Mouse (Mus musculus) left cerebral cortex, postnatal 25 days (tissue): ENCODE data around the gene Kri1. TPM values are rescaled to one million over a fixed set of nuclear protein-coding genes. Genes with fewer than 3 reads are reported as not detected.
A peak's percentile ranks its signal among the peaks of the same experiment; 100 is the strongest.
"Not testable (repeated sequence)": the region's sequence is repeated elsewhere in the genome, so short reads cannot be mapped to it uniquely, and the experiment has no call there.

Experiments
- DNase-seq, 2 experiments: peaks; one replicate each; pipeline ENCODE4 v3.0.0; 2022; ENCODE audit warnings: low spot score in 2 of 2, mixed read lengths in 1 of 2
- intact Hi-C: fragments of 180-260 bp; cut with DNase I; formaldehyde crosslinking; loops from one replicate; pipeline ENCODE4 v1.15.1; 2025
- total RNA-seq, 2 experiments: library from RNA; stranded (reverse); gene quantifications; 2 replicates each; pipeline ENCODE4 v1.2.3; 2021

Gene Kri1
- total RNA-seq, 2 experiments from 2014 or later = 34.6 to 35.7 TPM

DNA sequence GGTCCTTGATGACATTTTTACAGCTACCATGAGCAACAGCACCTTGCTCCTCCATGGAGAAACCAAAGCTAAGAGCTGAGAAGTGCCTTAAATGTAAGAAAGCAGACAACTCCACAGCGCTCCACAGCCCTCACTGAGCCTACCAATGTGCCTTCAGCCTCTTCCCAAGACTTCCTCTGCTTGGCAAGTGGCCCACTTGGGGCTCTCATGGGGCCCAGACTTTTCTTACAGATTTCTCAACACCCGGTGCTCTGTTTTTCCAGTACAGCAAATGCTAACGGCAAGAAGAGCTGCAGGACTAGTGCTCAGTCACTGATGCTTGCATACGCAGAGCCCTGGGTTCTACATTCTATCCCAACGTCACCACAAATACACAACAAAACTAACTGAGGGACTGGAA, 10.0 kb downstream of the Kri1 start:
- intact Hi-C loops = no loop called here
- no peak for DNase-seq

DNA sequence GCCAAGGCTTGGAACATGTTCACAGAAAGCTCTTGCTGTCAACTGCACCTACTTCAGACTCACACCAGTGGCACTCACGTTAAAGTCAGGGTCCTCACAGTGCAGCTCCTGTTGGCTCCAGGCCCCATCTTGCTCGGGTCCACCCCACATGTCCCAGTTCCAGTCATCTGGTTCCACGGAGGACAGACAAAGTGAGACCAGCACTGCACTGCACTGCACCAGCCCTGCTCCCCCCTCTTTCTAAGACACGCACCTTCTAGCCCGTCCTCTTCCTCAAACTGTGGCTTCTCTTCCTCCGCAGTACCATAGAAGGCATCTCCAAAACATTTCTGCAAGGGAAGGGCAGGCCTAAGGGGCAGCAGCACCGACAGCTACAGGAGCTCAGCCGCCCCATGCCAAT, 11.5 kb downstream of the Kri1 start:
- DNase-seq = no peak

DNA sequence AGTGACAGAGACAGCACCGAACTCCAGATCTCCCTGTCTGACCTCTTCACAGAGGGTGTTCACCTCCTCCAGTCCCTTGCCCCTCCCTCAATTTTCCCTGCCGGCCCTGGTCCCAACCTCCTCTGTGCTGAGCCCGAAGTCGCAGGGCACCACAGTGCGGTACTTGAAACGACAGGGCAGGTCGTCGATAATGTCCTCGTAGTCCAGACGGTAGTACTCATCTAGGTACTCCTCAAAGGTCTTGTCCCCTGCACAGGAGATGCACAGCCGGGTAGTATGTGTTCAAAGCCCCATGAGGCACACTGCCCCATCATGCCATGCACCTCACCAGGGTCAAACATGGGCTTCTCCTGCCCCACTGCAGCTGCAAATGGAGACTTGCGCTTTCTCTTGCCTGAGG, 12.0 kb downstream of the Kri1 start:
- no peak for DNase-seq
- intact Hi-C loops = no loop called here

More for the DNA sequence above, 11.5 kb downstream of the Kri1 start:
- intact Hi-C loops = no loop called here

DNA sequence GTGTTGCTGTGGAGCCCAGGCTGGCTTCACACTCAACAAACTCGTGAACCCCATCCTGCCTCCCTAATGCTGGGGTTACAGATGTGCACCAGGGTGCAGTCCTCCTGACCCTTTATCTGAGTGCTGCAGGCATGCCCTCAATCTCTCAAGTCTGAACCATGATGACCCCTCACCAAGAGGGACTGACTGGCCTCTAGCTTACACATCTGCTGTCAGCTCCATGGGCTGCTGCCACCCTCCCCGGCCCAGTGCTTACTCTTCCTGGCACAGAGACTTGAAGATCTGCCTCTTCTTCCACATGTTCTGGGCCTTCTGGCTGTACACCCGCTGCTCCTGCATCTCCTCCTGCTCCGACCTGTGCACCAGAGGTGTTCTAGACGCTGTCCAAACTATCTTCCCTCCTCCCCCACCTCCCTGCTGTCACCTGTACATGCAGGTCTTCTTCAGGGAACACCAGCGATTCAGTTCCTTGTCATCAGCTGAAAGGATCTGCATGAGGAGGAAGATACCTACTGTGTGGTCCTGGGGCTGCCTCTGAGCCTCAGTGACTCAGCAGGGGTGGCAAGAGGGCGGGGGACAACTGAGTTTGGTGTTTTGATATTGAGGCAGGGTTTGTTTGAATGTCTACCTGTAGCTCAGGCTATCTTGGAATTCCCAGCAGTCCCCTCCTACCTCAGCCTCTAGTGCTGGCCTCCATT, 12.6 kb downstream of the Kri1 start:
- DNase-seq = no peak
- intact Hi-C loops = no loop called here

DNA sequence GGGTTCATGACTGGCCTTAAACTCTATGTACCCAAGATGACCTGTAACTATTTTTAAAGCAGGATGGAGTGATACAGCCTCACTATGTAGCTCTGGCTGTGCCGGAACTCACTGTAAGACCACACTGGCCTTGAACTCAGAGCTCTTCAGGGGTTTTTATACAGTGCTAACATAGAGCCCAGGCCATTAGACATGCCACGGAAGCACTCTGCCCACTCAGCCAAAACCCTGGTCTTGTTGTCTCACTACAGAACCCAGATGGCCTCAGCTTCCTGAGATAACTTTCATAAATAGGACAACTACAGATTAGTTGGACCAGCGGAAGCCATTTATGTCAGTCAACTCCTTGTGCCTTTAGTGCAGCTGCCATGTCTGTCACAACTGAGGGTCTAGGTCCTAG, 13.4 kb downstream of the Kri1 start:
- intact Hi-C loops = no loop called here
- DNase-seq = no peak

DNA sequence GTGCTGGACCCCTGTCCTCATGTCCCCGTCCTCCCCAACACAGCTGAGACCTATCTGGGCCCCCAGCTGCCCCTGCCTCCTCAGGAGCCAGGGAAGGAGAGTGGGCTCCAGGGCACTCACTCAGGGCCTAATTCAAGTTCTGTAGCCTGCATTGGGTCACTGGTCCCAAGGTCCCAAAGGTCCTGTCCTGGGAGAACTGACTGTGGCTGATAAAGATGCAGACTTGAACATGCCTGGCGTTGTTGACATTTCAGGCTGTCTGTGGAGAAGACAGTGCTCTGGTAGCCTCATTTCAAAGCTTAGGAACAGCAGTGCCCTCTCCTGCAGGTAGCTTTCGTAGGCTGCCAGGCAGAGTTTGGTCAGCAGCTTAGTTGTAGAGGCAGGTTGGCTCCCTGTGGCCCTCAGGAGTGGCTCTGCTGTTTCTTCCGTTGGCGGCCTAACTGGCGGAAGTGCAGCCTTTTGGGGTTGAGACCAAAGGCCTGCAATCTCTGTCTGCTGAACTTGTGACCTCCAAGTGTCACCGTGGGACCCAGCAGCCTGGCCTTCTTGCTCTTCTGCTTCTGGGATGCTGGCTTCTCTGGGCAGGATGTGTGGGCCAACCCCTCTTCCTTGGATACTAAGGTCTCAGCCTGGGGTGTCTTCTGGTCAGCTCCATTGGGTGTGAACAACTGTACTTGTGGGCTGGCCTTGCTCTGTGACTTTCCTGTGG, 14.1 kb downstream of the Kri1 start:
- intact Hi-C loops = no loop called here
- DNase-seq = no peak

DNA sequence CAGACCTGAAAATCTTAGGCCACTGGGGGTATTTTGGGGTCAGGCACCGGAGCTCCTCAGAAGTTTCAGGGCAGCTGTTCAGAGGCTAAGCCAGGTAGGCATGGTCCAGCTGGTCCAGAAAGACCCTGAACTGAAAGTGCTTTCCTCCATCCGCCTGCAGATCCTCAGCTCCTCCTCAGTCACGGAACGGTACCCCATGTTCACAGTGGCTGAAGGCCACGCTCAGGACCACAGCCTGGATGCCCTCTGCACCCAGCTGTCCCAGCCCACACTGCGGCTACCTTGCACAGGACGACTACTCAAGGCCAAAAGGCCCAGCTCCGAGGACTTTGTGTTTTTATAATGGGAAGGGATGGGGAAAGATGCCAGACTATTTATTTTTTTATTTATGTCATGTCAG, 14.7 kb downstream of the Kri1 start:
- DNase-seq = no peak
- intact Hi-C loops = no loop called here

DNA sequence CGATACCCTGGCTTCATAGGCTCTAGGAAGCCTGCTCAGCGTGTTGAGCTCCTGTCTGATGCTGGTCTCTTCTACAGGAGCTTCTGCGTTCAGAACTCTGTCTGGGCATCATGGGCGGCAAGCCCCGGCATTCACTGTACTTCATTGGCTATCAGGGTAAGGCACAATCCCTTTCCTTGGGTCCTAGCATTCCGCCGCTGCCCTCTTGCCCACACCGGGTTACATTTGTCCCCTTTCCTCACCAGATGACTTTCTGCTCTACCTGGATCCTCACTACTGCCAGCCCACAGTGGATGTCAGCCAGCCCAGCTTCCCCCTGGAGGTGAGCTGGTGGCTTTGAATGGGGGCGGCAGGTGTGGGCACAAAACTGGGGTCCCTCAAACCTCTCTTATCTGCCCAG, 15.4 kb downstream of the Kri1 start:
- intact Hi-C loops = no loop called here
- no peak for DNase-seq

DNA sequence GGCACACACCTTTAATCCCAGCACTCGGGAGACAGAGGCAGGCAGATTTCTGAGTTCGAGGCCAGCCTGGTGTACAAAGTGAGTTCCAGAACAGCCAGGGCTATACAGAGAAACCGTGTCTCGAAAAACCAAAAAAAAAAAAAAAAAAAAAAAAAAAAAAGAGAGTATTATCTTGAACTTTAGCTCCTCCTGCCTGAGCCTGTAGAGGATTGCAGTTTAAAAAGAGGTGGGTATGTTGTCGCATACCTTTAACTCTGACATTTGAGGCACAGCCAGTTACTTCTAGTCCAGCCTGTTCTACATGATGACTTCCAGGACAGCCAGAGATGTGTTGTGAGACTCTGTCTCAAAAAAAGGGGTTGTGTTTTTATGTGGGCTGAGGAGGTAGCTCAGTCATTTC, 18.2 kb downstream of the Kri1 start:
- intact Hi-C loops, DNase-seq: not testable (repeated sequence)

DNA sequence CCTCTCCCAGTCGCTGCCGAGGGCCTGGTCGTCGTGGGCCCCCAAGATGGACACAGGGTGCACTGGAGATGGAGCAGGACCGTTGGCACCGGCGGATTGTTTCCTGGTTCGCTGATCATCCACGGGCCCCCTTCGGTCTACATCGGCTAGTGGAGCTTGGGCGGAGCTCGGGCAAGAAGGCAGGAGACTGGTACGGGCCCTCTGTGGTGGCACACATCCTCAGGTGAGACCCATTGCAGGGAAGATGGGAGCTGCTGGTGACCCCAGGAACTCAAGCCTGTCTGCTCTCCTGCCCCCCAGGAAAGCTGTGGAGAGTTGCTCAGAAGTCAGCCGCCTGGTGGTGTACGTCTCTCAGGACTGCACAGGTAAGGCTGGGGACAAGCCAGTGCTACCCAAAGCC, 19.5 kb downstream of the Kri1 start:
- intact Hi-C loops = no loop called here
- no peak for DNase-seq

DNA sequence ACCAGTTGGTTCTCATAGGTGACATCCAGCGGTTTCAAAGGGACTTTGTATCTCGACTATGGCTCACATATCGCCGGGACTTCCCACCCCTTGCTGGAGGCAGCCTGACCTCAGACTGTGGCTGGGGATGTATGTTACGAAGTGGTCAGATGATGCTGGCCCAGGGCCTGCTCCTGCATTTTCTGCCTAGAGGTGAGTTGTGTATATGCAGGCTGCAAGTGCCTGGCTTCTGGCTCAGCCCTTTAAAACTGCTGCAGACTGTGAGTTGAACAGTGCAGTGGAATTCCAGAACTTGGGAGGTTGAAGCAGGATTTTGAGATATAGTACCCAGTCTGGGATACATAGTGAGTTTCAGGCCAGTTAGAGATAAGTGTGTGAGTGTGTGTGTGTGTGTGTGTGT, 20.9 kb downstream of the Kri1 start:
- intact Hi-C loops = no loop called here

DNA sequence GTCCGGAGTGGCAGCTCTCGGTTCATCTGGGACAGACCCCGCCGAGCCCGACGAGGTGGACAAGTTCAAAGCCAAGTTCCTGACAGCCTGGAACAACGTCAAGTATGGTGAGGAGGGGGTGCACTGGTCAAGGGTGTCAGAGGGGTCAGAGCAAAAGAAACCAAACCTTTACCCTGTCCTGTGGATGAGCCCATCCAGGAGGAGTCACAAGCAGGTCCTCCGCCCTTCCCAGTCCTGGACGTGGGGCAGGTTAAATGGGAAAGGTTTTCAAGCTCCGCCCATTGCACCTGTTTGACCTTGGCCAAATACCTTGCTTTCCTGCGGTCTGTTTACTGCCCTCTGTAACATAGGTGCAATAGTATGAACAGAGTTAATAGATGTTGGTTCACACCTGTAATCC, 22.2 kb downstream of the Kri1 start:
- intact Hi-C loops = loop anchor here (2.0 kb wide), 1 partner anchor 21 kb away; the partner anchor contains the start of gene Kri1
- no peak for DNase-seq

More for the DNA sequence above, 20.9 kb downstream of the Kri1 start:
- no peak for DNase-seq

DNA sequence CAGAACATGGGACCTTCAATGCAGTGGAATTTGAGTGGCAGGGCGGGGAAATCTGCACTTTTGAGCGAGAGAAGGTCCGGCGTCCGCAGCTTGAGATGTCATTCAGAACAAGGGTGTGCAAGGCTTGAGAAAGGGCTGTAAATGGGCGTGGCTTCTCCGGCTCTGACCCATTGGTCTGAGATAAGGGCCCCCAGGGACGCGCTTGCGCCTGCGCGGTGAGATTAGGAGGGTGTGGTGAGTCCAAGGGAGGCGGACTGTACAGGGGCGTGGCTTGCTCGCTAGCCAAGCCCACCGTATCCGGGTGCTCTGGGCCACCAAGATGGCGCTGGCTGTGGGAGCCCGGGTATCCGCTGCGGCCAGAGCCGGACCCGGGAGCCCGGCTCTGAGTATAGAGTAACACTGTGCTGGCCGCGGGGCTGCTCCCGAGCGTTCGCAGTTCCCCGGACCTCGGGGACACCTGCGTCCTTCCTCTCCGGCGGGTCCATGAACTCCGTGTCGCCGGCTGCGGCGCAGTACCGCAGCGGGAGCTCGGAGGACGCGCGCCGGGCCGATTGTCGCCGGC, 22.7 kb downstream of the Kri1 start, which contains the start of gene Atg4d:
Atg4d (plus strand) TSS at position 294 of the 562 bp plus-strand sequence.
- intact Hi-C loops = loop anchor here (2.0 kb wide), 1 partner anchor 22 kb away; the partner anchor contains the start of gene Kri1
- DNase-seq = peak; percentile 94 to 99

DNA sequence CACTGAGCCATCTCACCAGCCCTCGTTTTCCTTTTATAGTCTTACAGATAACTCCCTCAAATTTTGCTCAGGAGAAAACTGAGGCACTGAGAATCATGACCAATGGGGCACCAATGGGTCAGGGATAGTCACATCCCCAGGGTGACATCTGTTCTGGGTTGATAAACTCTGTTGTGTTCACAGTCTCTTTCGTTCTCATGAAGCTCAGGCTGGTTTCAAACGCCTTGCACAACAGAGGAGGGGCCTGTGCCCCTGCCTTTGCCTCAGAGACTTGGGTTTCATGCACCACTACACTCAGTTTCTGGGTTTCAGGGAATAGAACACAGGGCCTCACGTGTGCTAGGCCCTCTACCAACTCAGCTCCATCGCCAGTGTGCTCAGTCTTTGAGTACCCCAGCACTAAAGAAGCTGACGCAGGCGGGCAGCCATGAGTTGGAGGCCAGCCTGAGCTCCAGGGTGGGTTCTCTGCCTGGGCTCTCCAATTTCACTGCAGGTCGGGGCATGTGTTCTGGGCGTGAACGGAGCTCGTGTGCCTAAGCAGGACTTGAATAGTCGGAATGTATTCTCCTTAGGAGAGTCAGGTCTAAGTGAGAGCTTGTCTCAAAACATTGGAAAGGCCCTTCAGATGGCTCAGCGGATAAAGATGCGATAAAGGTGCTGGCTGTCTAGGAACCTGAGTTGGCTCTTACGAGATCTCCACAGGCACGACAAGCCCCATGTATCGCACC, 23.3 kb downstream of the Kri1 start:
- intact Hi-C loops = loop anchor here (2.0 kb wide), 1 partner anchor 22 kb away; the partner anchor contains the start of gene Kri1

DNA sequence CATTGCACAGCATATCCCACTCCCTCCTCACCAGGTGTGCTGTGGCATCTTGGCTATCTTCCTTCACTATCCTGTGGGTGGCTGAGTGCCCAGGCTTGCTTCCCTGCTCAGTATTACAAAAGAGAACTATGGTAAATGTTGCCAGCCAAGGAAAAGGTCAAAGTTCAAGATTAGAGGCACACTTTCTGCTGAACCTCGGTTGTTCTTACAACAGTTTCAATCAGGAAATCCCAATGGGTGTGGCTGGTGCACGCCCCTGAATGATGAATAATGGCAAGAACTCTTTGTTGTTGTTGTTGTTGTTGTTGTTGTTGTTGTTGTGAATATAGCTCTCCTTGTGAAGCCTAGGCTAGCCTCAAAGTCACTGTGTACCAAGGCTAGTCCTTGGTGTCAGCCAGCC, 25.9 kb downstream of the Kri1 start:
- no peak for DNase-seq
- intact Hi-C loops = no loop called here

More for the DNA sequence above, 23.3 kb downstream of the Kri1 start:
- no peak for DNase-seq

DNA sequence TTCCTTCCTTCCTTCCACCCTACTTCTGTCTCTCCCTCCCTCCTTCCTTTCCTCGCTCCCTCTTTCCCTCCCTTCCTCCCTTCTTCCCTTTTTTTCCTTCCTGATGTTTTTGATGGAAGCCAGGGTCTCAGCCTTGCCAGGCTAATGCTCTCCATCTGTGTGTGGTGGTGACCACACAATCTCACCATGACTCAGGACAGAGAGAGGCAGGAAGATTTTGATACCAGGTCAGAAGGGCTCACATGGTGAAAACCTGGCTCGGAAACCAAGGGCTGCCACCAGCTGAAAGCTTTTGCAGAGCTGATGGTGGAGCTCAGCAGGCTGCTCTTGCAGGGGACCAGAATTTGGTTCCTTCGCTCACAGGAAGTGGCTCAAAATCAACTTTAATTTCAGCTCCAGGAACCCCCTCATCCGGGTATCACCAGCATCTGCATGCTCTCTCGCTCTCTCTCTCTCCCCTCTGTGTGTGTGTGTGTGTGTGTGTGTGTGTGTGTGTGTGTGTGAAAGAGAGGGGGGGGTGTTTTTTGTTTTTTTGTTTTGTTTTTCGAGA, 27.2 kb downstream of the Kri1 start:
- intact Hi-C loops = no loop called here
- no peak for DNase-seq

DNA sequence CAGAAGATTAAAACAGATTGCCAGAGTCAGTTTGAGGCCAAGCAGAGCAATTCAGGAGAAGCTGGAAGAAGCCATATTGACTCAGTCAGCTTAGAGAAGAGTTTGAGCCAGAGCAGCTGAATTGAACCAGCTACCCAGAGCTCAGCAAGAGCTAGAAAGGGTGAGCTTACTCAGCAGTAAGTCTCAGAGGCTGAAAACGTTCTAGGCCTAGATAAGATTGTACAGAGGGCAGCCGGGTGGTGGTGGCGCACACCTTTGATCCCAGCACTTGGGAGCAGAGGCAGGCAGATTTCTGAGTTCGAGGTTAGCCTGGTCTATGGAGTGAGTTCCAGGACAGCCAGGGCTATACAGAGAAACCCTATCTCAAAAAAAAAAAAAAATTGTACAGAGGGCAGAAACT, 31.4 kb downstream of the Kri1 start:
- DNase-seq, intact Hi-C loops: not testable (repeated sequence)

DNA sequence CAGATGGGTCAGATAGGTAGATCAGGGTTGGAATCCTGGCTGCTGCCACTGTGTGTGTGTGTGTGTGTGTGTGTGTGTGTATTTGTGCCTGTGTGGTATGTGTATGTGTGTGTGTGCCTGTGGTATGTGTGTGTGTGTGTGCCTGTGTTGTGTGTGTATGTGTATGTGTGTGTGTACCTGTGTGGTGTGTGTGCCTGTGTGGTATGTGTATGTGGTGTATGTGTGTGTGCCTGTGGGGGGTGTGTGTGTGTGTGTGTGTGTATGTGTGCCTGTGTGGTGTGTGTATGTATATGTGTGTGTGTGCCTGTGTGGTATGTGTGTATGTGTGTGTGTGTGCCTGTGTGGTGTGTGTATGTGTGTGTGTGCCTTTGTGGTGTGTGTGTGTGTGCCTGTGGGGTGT, 33.1 kb downstream of the Kri1 start:
- intact Hi-C loops = no loop called here
- DNase-seq = no peak

DNA sequence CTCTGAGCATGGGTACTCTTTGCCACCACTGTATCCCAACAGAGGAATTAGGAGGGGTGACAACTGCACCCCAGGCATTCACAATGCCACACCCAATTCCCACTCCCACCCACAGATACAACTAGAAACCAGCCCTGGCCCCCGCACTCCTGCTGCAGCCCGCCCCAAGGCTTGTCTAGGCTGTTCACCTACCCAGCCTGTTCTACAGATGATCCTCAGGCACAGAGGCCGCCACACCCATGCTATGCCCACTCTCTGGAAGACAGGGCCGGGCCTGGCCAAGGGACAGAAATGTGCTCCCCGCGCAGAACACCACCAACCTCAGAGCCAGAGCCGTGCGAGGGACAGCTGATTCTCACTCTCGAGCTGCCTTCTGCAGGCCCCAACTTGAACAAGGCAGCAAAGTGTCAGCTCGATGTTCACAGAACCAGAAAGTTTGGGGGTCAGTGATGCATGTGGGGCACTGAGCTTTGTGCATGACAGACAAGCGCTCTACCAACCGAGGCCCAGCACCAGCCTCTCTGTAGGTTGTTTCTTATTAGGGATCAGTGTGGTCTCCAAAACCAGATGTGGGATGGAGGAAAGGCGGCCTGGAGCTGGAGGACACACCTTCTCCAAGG, 36.5 kb downstream of the Kri1 start:
- DNase-seq = no peak
- intact Hi-C loops = no loop called here
